Mouse (Mus musculus): ENCODE data around the gene Gm49378. TPM values are rescaled to one million over a fixed set of nuclear protein-coding genes. Genes with fewer than 3 reads are reported as not detected.

Gene Gm49378
- total RNA-seq (2012; rRNA removed): 0.17 TPM in 1 of 2 replicates, not detected in the other
- 9.1 and 11.7 TPM in 2 replicates for total RNA-seq (2014; rRNA removed)
- 8.7 TPM in 1 of 2 replicates, not detected in the other for polyA plus RNA-seq (2012; ENCODE audit: insufficient read length, low read depth)

- no peak for DNase-seq (ENCODE audit: extremely low read depth)
- Histone ChIP-seq H3K36me3 (replicated peaks in 1 of 2; ENCODE audit: control insufficient read depth in 1 of 2, insufficient read depth in 1 of 2, low read length in 1 of 2) (peaks cover 50 to 72% of the 10 kb centered on the region in 2 experiments), H3K9ac (ENCODE audit: insufficient read depth, low read depth) (no peak within 1 kb of the TSS), H3K4me3 (replicated peaks in 1 of 3; ENCODE audit: low read depth in 2 of 3, low read length in 2 of 3, poor library complexity in 1 of 3) (no peak within 1 kb of the TSS), H3K27ac (ENCODE audit: insufficient read depth, low read depth) (no peak within 1 kb of the TSS), H3K9me3 (replicated peaks; ENCODE audit: low read length) (no peaks in the 10 kb centered on the region), H3K79me2 (replicated peaks; ENCODE audit: control insufficient read depth, extremely low read depth, insufficient read depth, poor library complexity, severe bottlenecking) (peaks cover 27% of the 10 kb centered on the region), H3K4me1 (ENCODE audit: control insufficient read depth in 1 of 2, insufficient read depth in 2 of 2) (peaks cover 4 to 46% of the 10 kb centered on the region in 2 experiments; a peak in 3 of 4 replicates), H3K27me3 (replicated peaks) (no peaks in the 10 kb centered on the region), H3K4me2 (ENCODE audit: insufficient read depth, low read depth, poor library complexity, severe bottlenecking) (no peak within 1 kb of the TSS)
- dilution Hi-C loops (cut with MboI; ENCODE audit: extremely low pct_ligation_motif_present, extremely low pct_unique_long_range_greater_than_20kb, low sequenced_read_pairs): no loop called here
- in situ Hi-C loops (cut with MboI; ENCODE audit: low pct_ligation_motif_present, low pct_unique_long_range_greater_than_20kb, low sequenced_read_pairs): no loop called here
- TF ChIP-seq EP300 (IDR thresholded peaks at IDR 0.05; ENCODE audit: low read length): no peak
- no peak for TF ChIP-seq CTCF (conservative IDR thresholded peaks at IDR 0.05 in 1 of 2, IDR thresholded peaks at IDR 0.05 in 1 of 2; ENCODE audit: low read depth in 2 of 2, low read length in 2 of 2)
- no peak for TF ChIP-seq JUN (IDR thresholded peaks at IDR 0.05; ENCODE audit: insufficient read depth, low read depth, low read length)
- no peak for TF ChIP-seq ETS1 (conservative IDR thresholded peaks at IDR 0.05; ENCODE audit: low read depth, low read length)
- no peak for TF ChIP-seq ELF1 (IDR thresholded peaks at IDR 0.05; ENCODE audit: low read depth, low read length)
- no peak for TF ChIP-seq CHD2 (IDR thresholded peaks at IDR 0.05; ENCODE audit: low read length)
- TF ChIP-seq RCOR1 (conservative IDR thresholded peaks at IDR 0.05; ENCODE audit: low read depth, low read length): no peak
- TF ChIP-seq ZNF384 (IDR thresholded peaks at IDR 0.05; ENCODE audit: low read depth, low read length): no peak
Measured at GRCm38 (mm10) chr14:55637795-55638194, at the start of gene Gm49378. TSS of gene Gm49378 (minus strand) at chr14:55637895.

GRCm38 (mm10) chr14:55682118-55682493, 44.4 kb upstream of the Gm49378 start:
- Histone ChIP-seq H3K4me3 (replicated peaks in 1 of 3; ENCODE audit: low read depth in 2 of 3, low read length in 2 of 3, poor library complexity in 1 of 3) (peak overlapping the region; percentile 77 to 85 (median 79)), H3K79me2 (replicated peaks; ENCODE audit: control insufficient read depth, extremely low read depth, insufficient read depth, poor library complexity, severe bottlenecking) (no peaks in the 10 kb centered on the region), H3K27me3 (replicated peaks) (no peaks in the 10 kb centered on the region), H3K4me2 (ENCODE audit: insufficient read depth, low read depth, poor library complexity, severe bottlenecking) (peak overlapping the region; percentile 95), H3K27ac (ENCODE audit: insufficient read depth, low read depth) (no peak overlapping the region), H3K9ac (ENCODE audit: insufficient read depth, low read depth) (peak overlapping the region; percentile 34; the same call in 1 of the 2 replicates), H3K36me3 (replicated peaks in 1 of 2; ENCODE audit: control insufficient read depth in 1 of 2, insufficient read depth in 1 of 2, low read length in 1 of 2) (peaks cover 29 to 35% of the 10 kb centered on the region in 2 experiments), H3K4me1 (ENCODE audit: control insufficient read depth in 1 of 2, insufficient read depth in 2 of 2) (peaks cover 5 to 45% of the 10 kb centered on the region in 2 experiments), H3K9me3 (replicated peaks; ENCODE audit: low read length) (no peaks in the 10 kb centered on the region)
- no peak for DNase-seq (ENCODE audit: extremely low read depth)
- TF ChIP-seq POLR2AphosphoS2 (IDR thresholded peaks at IDR 0.05; ENCODE audit: low read depth, low read length) (no peak), MXI1 (IDR thresholded peaks at IDR 0.05; ENCODE audit: low read depth, low read length) (no peak), UBTF (IDR thresholded peaks at IDR 0.05; ENCODE audit: low read depth, low read length) (no peak), KAT2A (IDR thresholded peaks at IDR 0.05; ENCODE audit: insufficient replicate concordance, low read length) (no peak), MAFK (IDR thresholded peaks at IDR 0.05; ENCODE audit: insufficient replicate concordance, low read length) (no peak), TBP (conservative IDR thresholded peaks at IDR 0.05; ENCODE audit: low read depth, low read length) (no peak), E2F4 (IDR thresholded peaks at IDR 0.05; ENCODE audit: insufficient replicate concordance, low read depth, low read length) (no peak), ZNF384 (IDR thresholded peaks at IDR 0.05; ENCODE audit: low read depth, low read length) (no peak), NELFE (IDR thresholded peaks at IDR 0.05; ENCODE audit: low read depth, low read length) (no peak), MAX (IDR thresholded peaks at IDR 0.05; ENCODE audit: low read length) (no peak), GABPA (IDR thresholded peaks at IDR 0.05; ENCODE audit: insufficient replicate concordance, low read depth, low read length) (no peak), CHD1 (IDR thresholded peaks at IDR 0.05; ENCODE audit: low read depth, low read length) (no peak), JUND (conservative IDR thresholded peaks at IDR 0.05; ENCODE audit: low read depth, low read length) (no peak), MEF2A (IDR thresholded peaks at IDR 0.05; ENCODE audit: borderline replicate concordance, low read depth, low read length) (no peak), ZMIZ1 (IDR thresholded peaks at IDR 0.05; ENCODE audit: low read depth, low read length) (no peak), EP300 (IDR thresholded peaks at IDR 0.05; ENCODE audit: low read length) (no peak), POLR2A (IDR thresholded peaks at IDR 0.05; ENCODE audit: low read depth, low read length) (no peak), HCFC1 (IDR thresholded peaks at IDR 0.05; ENCODE audit: low read depth, low read length) (no peak), ZKSCAN1 (IDR thresholded peaks at IDR 0.05; ENCODE audit: borderline replicate concordance, low read depth, low read length) (no peak)
- in situ Hi-C loops (cut with MboI; ENCODE audit: low pct_ligation_motif_present, low pct_unique_long_range_greater_than_20kb, low sequenced_read_pairs) (loop anchor here (5.0 kb wide), 1 partner anchor 70 kb away; no protein-coding TSS in a partner anchor), dilution Hi-C loops (cut with MboI; ENCODE audit: extremely low pct_ligation_motif_present, extremely low pct_unique_long_range_greater_than_20kb, low sequenced_read_pairs) (no loop called here)

Data from CH12.LX (cell line).